Mouse (Mus musculus) urinary bladder, adult 18-20 months (tissue): ENCODE measurements around the gene Phactr4.
A peak's percentile ranks its signal among the peaks of the same experiment; 100 is the strongest.
"Not testable (repeated sequence)": the region's sequence is repeated elsewhere in the genome, so short reads cannot be mapped to it uniquely, and the experiment has no call there.

Experiments used
- DNase-seq, 2 experiments: peaks; one replicate each; pipeline ENCODE4 v3.0.0; 2022; ENCODE audit warnings: low spot score in 2 of 2, mixed read lengths in 2 of 2

Phactr4 gene

GRCm38 (mm10) chr4:132421923-132422782 lies at the start of gene Phactr4:
Phactr4 (minus strand) TSS chr4:132422489.
- DNase-seq: peak; percentile 96

DNA sequence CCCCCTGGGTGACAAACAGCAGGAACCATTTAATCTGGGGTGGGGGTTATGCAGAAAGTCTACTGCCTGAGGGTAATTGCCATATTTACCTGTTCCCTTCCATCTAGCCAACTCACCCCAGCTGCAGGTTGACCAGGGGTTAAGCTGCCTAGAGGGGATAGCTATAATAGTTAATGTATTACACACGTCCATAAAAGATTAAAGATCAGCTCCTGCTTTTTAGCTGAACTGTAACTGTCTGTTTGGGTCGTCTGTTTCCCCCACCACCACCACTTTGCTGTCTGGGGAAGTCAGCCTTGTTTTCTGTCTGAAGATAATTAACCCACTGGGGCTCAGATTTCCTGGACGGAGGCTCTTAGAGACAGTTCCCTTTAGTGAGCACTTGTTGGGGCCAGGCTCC lies 47.6 kb upstream of the Phactr4 start:
- DNase-seq: no peak

- DNase-seq: no peak
These were observed 41.9 kb upstream of the Phactr4 start for GRCm38 (mm10) chr4:132464255-132464613.

DNA sequence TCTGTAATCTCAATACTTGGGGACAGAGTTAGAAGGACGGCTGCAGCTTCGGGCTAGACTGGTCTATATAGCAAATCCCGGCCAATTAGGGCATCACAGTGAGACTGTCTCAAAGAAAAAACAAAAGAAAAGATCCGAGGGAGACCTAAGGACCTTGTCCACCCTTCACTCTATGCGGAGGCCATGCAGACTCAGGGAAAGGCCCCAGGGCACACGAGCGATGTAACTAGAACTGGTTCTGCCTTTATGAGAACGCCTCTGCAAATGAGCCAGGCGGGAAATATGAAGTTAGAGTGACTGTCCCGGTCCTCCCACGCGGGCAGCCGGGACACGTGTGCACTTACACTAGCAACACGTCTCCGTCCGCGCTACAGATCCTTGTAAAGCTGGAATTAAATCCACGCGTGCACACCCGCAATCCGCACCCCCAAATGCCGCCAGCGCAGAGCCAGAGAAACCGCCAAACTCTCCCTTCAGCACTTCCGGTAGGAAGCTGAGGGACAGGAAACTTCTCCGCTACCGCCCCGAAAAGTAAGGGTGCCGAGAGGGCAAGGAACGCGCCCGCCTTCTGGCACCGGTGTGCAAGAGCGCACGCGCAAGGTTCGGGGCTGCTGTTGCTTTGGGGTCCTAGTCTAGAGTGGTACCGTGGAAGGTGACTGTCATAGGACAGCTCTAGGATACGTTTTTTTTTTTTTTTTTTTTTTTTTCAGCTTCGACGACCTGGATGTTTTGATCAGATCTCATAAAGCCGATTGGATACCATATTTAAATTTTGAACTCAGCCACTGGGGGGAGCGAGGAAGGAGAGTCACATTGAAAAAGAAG lies 41.4 kb upstream of the Phactr4 start, which contains the start of gene Med18:
TSS of gene Med18 (minus strand) at position 492 of the 825 bp plus-strand sequence.
- peak; percentile 89 to 90 for DNase-seq

- no peak for DNase-seq
These were observed 40.5 kb upstream of the Phactr4 start for GRCm38 (mm10) chr4:132462836-132463235.

DNA sequence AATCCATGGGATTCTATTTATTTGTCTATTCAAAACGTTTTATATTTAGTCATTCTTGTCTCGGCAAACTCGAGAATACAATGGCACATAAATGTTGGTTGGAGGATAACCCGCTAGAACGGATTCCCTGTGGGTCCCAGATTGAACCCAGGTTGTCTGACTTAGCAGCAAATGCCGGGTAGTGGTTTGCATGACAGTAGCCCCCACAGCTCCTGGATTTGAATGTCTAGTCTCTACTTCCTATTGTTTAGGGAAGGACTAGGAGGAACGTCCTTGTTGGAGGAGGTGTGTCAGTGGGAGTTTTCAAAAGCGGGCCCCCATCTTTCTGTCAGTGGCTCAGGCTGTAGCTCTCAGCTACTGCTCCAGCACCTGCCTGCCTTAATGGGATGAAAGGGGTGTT lies 37.9 kb upstream of the Phactr4 start:
- no peak for DNase-seq

- no peak for DNase-seq
These were observed 33.3 kb upstream of the Phactr4 start for GRCm38 (mm10) chr4:132455561-132455960.

- peak; percentile 23 to 25 for DNase-seq
These were observed 32.9 kb upstream of the Phactr4 start for GRCm38 (mm10) chr4:132455146-132455545.

GRCm38 (mm10) chr4:132454216-132454615 lies 31.9 kb upstream of the Phactr4 start:
- DNase-seq: no peak

DNA sequence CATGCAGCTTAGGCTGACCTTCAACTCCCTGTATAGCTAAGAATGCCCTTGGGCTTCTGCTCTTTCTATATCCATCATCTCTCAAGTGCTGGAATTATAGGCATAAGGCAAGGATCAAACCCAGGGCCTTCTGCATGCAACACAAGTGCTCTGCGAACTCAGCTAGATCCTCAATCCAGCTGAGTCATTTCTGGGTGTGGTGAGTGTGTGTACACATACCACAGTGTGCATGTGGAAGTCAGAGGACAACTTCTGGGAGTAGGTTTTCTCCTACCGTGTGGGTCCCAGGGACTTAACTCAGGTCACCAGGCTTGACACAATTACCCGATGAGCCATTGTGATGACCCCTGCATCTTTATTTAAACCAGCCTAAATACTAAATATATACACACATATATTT lies 27.5 kb upstream of the Phactr4 start:
- DNase-seq: no peak

GRCm38 (mm10) chr4:132446105-132446504 lies 23.8 kb upstream of the Phactr4 start:
- DNase-seq: no peak

DNA sequence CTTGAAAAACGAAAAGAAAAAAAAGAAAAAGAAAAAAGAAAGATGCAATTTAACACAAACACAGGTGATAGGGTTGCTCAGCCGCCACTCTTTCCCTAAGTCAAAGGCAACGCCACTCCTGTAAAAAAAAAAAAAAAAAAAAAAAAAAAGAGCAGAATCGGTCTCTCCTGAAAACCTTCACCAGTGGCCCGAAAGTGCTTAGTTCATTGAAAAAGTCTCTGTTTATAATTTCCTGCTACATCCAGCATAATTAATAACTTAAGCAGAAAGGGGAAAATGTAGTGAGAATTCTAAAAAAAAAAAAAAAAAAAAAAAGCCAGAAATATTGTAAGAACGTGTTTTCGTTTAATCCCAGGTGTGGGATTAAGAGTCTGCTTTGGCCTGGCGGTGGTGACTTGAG lies 22.2 kb upstream of the Phactr4 start:
- no peak for DNase-seq

- DNase-seq: no peak
These were observed 15.6 kb upstream of the Phactr4 start for GRCm38 (mm10) chr4:132437857-132438256.

DNA sequence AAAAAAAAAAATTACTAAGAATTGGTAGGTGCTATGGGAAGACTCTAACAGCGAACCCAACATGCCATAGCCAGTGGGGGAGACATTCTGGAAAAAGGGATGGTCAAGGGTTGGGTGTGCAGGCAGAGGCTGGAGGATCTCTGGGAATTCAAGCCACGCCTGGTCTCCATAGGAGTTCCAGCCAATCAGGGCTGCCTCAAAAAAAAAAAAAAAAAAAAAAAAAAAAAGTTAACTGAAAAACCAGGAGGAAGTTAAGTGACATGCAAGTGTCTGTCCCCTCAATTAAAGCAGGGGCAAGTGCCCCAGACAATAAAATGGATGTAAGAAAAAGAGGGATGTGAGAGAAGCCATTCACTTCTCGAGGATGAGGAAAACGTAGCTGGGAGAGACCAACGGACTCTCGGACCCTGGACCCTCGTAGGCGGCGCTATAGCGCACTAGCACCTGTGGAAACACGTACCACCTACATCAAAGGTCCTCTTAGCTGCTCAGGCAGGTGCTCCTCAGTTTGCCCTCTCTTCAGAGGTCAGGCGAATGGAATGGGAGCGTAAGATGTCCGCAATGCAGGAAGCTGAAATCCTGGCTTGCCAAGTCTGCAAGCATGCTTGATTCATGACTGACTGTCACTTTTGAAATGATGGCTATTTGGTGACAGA lies 10.6 kb upstream of the Phactr4 start:
- DNase-seq: no peak

GRCm38 (mm10) chr4:132428022-132428542 lies 5.8 kb upstream of the Phactr4 start:
- no peak for DNase-seq

GRCm38 (mm10) chr4:132427493-132427892 lies 5.2 kb upstream of the Phactr4 start:
- no peak for DNase-seq

DNA sequence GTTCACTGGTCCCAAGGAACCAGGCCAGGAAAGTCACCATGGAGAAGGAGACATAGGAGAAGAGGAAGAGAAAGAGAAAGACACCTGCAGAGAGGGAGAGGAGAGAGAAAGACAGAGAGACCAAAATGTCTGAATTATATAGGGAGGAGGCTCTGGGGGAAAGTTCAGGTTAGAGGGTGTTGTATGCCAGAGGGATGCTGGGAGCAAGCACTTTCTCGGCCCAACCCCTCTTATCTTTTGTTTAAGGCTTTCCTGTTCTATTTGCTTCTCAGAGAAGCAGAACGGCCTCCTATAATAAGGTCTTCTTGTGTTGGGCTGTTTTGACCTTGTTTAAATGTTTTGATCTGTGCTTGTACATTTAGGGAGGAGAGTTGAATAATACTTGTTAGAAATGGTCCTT lies 3.7 kb upstream of the Phactr4 start:
- no peak for DNase-seq

- no peak for DNase-seq
These were observed 2.5 kb upstream of the Phactr4 start for GRCm38 (mm10) chr4:132424765-132425164.

GRCm38 (mm10) chr4:132421556-132421922 lies 750 bp downstream of the Phactr4 start:
- no peak for DNase-seq

DNA sequence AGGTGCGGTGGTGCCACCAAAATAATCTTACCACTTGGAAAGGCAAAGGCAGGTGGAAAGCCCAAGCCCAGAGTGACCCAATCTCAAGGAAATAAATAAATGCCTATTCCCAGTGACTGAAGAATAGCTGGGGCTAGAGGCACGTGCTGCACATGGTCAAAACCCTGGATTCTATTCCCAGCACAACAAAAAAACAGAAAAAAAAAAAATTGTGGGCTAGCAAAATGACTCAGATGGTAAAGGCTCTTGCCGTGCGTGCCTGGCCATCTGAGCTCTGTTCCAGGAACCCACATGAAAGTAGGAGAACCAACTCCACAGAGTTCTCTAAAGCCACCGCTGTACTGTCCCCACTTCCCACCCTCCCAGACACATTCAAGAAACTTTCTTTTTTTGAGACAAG lies 1.8 kb downstream of the Phactr4 start:
- DNase-seq: no peak

DNA sequence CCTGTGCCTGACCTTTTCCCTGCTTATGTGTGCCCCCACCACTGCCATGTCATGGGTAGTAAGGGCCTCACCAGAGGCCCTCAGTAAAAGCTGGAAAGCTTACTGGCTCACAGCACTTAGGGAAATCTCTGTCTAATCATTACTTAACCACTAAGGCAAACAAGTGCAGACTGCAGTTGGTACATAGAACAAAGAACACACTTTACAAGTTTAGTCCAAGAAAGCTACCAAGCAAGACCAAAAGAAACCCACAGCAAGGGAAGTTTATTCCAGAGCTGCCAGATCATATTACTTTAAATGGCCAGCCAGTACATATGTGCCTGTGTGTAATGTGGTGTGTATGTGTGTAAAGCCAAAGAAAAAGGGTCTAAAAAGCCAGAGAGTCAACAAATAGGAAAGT lies 6.3 kb downstream of the Phactr4 start:
- no peak for DNase-seq

DNA sequence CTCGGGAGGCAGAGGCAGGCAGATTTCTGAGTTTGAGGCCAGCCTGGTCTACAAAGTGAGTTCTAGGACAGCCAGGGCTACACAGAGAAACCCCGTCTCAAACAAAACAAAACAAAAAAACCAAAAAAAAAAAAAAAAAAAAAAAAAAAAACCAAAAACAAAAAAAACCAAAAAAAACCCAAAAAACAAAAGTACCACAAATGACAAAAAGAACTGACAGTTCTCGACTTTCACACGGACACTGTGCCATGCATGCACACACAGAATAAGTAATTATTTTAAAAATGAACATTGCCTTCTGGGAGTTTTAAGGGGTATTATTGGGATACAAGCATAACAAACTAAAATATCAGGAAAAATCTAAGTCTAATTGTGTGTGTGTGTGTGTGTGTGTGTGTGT lies 9.0 kb downstream of the Phactr4 start:
- DNase-seq: not testable (repeated sequence)
